Mouse (Mus musculus) layer of hippocampus, adult 6 months (tissue): ENCODE measurements around the gene Synj2. TPM values are rescaled to one million over a fixed set of nuclear protein-coding genes. Genes with fewer than 3 reads are reported as not detected.

Source experiments
- long read RNA-seq, 2 experiments: library from polyadenylated mRNA; unstranded; transcript quantifications; one replicate each; pipeline ENCODE4 v2.0.0; 2019 to 2020
- polyA plus RNA-seq: library from polyadenylated mRNA; unstranded; fragments of <200 nt; fragmentation: Nextera tagmentation; gene quantifications from 2 replicates; pipeline ENCODE4 v1.2.3, GENCODE M21; 2021

The Synj2 gene
- 14.4 and 17.8 TPM in 2 replicates for polyA plus RNA-seq
- long read RNA-seq, experiment 1, partial matches to known transcripts, result 13 of 23 reads
- long read RNA-seq, experiment 1, other reads (novel, unspliced or antisense), result 10 of 23 reads
- long read RNA-seq, experiment 2, full-length matches to known transcripts, result 2 of 75 reads
- long read RNA-seq, experiment 2, partial matches to known transcripts, result 34 of 75 reads
- long read RNA-seq, experiment 2, other reads (novel, unspliced or antisense), result 39 of 75 reads

DNA sequence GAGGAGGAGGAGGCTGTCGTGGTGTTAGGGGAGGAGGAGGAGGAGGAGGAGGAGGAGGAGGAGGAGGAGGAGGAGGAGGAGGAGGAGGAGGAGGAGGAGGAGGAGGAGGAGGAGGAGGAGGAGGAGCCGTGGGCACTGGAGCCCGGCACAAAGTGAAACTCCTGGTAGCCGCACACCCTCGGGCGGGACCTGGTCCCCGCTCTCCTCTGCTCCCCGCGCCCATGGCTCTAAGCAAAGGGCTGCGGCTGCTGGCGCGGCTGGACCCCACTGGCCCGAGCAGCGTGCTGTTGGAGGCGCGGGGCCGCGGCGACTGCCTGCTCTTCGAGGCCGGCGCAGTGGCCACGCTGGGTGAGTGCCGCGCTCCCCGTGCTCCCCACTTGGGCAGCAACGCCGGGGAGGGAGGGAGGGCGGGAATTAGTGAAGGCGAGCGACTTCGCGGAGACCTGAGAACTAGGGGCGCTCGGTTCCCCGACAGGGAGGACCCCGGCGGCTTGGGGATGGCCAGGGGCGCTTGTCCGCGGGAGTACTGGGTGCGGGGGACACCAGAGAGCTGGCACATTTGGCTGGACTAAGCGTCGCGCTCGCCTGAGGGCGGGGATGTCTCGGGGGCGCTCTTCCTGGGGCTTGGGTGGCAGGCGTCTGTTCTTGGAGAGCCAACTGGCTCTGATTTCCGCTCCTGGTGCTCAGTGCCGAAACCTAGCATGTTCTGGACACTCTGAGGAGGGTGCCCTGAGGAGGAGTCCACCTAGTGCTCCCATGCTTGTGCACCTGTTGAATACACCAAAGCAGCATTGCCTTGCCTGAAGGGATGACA, at the start of gene Synj2:
TSS of gene Synj2 (plus strand) at position 51 of the 814 bp plus-strand sequence.

DNA sequence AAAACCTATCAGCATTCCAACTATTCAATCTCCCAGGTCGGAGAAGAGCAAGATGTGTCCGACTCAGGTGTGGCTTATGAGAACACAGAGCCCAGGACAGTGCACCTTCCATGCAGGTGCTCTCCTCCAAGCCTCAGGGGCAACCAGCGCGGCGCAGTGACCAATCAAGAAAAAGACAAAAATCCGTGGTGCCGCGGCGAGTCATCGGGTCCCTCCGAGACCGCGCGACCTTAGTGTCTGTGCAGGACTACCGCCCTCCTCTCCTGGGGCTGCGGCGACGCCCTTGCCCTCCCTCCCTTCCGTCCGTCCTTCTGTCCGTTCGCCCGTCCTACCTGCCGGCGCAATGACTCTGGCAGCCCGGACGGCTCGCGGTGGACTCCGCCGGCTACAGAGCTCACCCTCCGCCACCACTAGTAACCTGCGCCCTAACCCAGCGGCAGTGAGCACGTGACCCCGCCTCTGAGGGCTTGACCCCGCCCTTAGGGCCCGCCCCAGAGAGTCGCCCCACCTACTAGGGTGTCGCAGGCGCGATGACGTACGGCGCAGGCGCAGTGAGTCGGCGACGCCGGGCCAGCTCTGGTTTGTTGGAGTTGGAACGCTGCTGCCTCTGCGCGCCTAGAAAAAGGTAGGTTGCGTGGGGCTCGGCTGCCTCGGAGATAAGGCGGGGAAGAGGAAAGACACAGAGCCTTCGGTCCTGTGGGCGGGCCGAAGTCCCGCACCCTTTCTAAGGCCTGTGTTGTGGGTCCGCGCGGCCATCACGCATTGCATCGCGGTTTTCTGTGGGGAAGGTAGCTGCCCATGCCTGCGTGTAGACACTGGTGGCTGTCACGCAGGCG, 138.4 kb downstream of the Synj2 start, which contains the start of the genes Serac1 and Gtf2h5:
TSS of gene Serac1 (minus strand) at position 455 of the 836 bp plus-strand sequence.
TSS of gene Gtf2h5 (plus strand) at position 500 of the 836 bp plus-strand sequence.

Other genes with a start within 250 kb of the Synj2 start
- 4.4 and 5.1 TPM in 2 replicates for gene Snx9, start 100.0 kb upstream of the Synj2 start, polyA plus RNA-seq
- gene Serac1, start 138.5 kb downstream of the Synj2 start, polyA plus RNA-seq, result 2.5 and 2.8 TPM in 2 replicates
- 242 and 246 TPM in 2 replicates for gene Gtf2h5, start 138.5 kb downstream of the Synj2 start, polyA plus RNA-seq
- 35.5 and 42.7 TPM in 2 replicates for gene Tulp4, start 165.2 kb downstream of the Synj2 start, polyA plus RNA-seq